Mouse (Mus musculus): ENCODE measurements around the gene Ppp5c. TPM values are rescaled to one million over a fixed set of nuclear protein-coding genes. Genes with fewer than 3 reads are reported as not detected.
A peak's percentile ranks its signal among the peaks of the same experiment; 100 is the strongest.

Ppp5c gene
- polyA plus RNA-seq, 1 experiment from 2014 or later: 108 TPM

DNA sequence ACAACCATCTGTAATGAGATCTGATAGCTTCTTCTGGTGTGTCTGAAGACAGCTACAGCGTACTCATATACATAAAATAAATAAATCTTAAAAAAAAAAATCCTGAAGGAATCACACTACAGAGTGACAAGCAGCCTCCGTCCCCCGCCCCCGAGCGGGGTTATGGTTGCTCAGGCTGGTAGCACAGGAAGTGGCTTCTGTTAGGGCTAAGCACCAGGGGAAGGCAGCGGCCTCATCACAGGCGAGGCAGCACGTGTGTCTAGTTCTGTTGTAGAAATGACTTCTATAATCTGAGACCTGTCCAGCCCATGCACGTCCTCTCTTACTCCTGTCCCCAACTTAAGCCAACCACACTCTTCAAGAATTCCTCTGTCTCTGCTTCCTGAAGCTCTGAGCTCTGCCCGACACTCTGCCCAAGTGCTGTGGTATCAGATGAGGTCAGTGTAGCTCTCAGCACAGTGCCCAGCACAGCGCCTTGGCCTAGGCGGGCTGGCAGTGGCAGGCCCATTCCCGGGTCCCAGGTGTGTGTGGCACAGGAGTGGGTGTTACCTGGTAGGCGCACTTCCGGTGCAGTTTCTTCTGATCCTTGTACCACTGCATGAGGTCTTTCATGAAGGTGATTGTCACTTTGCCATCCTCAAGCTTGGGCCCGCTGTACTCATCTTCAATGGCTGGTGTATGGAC is 18.3 kb downstream of the Ppp5c start:
- DNase-seq (ENCODE audit: low spot score, missing footprints) (no peak), ATAC-seq (ENCODE audit: low FRiP score) (no peak)
- Histone ChIP-seq H3K9ac (ENCODE audit: low read length) (no peak overlapping the region), H3K4me3 (ENCODE audit: low read depth, low read length) (no peak overlapping the region), H3K27me3 (ENCODE audit: control insufficient read depth, insufficient read depth, low read length) (no peaks in the 10 kb centered on the region), H3K27ac (ENCODE audit: low read depth, low read length) (no peak overlapping the region), H3K4me1 (ENCODE audit: control insufficient read depth, insufficient read depth, low read length) (no peaks in the 10 kb centered on the region), H3K4me2 (no peak overlapping the region), H3K36me3 (ENCODE audit: control insufficient read depth, insufficient read depth, low read length) (peaks cover 59% of the 10 kb centered on the region), H3K9me3 (ENCODE audit: control insufficient read depth, low read length) (no peaks in the 10 kb centered on the region)
- 94% methylated on average over 16 of the region's 16 CpGs for WGBS

DNA sequence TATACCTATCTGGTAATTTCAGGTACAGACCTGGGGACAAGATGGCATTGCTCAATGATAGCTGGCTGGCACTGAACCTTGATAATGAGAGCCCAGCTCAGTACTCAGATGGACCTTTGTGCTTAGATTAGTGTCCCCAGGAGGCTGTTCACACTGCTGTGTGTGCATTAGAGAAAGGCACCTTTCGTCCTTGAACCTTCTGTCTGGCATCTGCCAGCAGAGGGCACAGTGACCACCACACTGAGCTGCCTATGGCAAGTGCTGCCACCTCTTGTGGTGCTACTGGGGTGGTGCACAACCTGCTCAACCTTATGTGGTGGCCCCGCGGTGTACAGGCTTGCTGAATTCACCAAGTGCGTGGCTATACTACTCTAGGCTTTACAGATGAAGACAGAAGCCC is 20.4 kb downstream of the Ppp5c start:
- no peak overlapping the region for H3K27ac ChIP-seq (ENCODE audit: low read depth, low read length)
- H3K4me2 ChIP-seq: no peak overlapping the region
- ATAC-seq (ENCODE audit: low FRiP score) (no peak), DNase-seq (ENCODE audit: low spot score, missing footprints) (no peak)
- 88% methylated on average over 4 of the region's 4 CpGs for WGBS
- no peak overlapping the region for H3K4me3 ChIP-seq (ENCODE audit: low read depth, low read length)
- no peaks in the 10 kb centered on the region for H3K4me1 ChIP-seq (ENCODE audit: control insufficient read depth, insufficient read depth, low read length)
- H3K36me3 ChIP-seq (ENCODE audit: control insufficient read depth, insufficient read depth, low read length): peaks cover 43% of the 10 kb centered on the region
- H3K27me3 ChIP-seq (ENCODE audit: control insufficient read depth, insufficient read depth, low read length): no peaks in the 10 kb centered on the region
- no peak overlapping the region for H3K9ac ChIP-seq (ENCODE audit: low read length)
- H3K9me3 ChIP-seq (ENCODE audit: control insufficient read depth, low read length): no peaks in the 10 kb centered on the region

DNA sequence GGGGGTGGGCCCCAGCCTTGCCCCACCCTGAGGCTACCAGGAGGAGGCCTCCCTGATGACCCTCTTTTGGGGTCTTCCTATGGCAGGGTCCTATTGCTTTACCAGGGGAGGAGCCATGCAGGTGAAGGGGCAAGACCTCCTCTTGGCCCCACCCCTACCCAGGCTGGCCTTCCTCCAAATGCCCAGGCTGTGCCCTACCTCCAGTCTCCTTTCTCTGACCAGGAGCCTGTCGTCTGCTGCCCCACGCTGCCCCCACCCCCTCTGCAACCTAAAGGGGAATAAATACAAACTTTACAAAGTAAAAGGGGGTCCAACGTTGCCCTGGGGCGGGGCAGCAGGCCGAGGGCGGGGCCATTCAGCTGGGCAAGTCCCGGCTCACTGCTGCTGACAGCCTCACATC is 23.0 kb downstream of the Ppp5c start:
- no peak overlapping the region for H3K4me2 ChIP-seq
- H3K9me3 ChIP-seq (ENCODE audit: control insufficient read depth, low read length): no peaks in the 10 kb centered on the region
- no peak overlapping the region for H3K27ac ChIP-seq (ENCODE audit: low read depth, low read length)
- no peak for DNase-seq (ENCODE audit: low spot score, missing footprints)
- WGBS: 91% methylated on average over 7 of the region's 7 CpGs
- peaks cover 30% of the 10 kb centered on the region for H3K36me3 ChIP-seq (ENCODE audit: control insufficient read depth, insufficient read depth, low read length)
- no peak overlapping the region for H3K4me3 ChIP-seq (ENCODE audit: low read depth, low read length)
- no peaks in the 10 kb centered on the region for H3K4me1 ChIP-seq (ENCODE audit: control insufficient read depth, insufficient read depth, low read length)
- H3K9ac ChIP-seq (ENCODE audit: low read length): no peak overlapping the region
- ATAC-seq (ENCODE audit: low FRiP score): no peak
- H3K27me3 ChIP-seq (ENCODE audit: control insufficient read depth, insufficient read depth, low read length): no peaks in the 10 kb centered on the region

DNA sequence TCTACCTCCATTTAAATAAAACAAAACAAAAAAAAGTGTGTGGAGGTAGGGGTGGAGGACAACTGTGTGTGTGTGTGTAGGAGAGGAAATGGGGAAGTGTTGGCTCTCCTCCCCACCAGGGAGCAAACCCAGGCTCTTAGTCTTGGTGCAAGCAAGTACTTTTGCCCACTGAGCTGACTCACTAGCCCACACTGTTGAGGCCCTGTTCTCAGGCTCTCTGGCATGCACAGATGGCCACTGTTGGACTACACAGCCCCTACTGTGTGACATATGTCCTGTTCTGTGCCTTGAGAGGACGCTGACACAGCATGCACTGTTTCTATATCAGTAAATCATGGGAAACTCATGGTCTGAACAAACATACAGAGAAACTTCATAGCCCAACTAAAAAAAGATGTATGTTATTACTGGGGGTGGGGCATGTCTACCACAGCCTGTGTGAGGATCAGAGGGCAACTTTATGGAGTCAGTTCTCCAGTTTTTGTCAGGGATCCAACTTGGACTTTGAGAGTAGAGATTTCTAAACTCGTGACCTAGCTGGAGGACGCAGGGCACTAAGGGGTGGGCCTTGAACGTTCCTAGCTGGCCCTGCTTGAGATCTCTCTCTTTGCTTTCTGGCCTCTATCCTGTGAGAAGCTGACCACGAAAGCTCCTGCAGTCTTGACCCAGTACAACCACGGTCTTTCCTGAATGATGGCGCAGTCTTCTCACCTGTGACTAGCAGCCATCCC is 24.3 kb downstream of the Ppp5c start:
- peaks cover 27% of the 10 kb centered on the region for H3K36me3 ChIP-seq (ENCODE audit: control insufficient read depth, insufficient read depth, low read length)
- 80% methylated on average over 7 of the region's 7 CpGs for WGBS
- H3K4me1 ChIP-seq (ENCODE audit: control insufficient read depth, insufficient read depth, low read length): no peaks in the 10 kb centered on the region
- H3K9me3 ChIP-seq (ENCODE audit: control insufficient read depth, low read length): no peaks in the 10 kb centered on the region
- H3K9ac ChIP-seq (ENCODE audit: low read length): no peak overlapping the region
- ATAC-seq (ENCODE audit: low FRiP score): no peak
- no peak for DNase-seq (ENCODE audit: low spot score, missing footprints)
- no peak overlapping the region for H3K27ac ChIP-seq (ENCODE audit: low read depth, low read length)
- no peaks in the 10 kb centered on the region for H3K27me3 ChIP-seq (ENCODE audit: control insufficient read depth, insufficient read depth, low read length)
- no peak overlapping the region for H3K4me3 ChIP-seq (ENCODE audit: low read depth, low read length)
- no peak overlapping the region for H3K4me2 ChIP-seq

DNA sequence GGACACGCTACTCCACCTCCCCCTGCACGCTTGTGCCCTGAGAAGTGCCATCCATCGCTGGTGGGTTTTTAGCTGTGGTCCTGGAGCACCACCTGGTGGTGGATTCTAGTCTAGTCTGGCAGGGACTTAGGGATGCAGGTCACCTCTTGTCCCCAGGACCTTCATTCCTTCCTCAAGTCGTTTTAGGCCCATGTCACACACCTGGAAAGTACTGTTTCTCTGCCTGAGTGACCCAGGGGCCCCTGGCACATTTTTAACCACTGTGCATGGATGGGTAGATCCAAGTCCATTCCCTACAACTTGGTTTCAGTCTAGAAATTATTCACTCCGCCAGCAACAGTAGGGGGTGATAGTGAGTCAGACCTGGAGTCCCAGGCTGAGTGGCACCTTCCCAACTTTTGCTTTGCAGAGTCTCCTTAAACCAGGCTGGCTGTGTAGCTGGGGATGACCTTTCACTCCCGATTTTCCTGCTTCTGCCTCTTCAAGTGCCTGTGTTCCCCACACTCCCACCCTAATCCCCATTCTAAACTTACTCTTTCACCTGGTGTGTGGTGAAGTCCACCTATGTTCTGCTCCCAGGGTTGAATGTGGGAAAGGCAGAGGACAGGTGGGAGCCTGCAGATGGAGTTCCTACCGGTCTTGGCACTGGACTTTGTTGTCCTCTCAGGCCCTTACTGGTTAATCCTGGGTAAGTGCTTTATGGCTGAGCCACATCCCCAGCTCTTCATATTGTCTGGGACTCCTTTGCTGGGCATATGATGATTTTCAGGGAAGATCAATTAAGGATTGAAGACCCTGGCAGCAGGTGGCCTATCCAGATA is 25.1 kb downstream of the Ppp5c start:
- no peaks in the 10 kb centered on the region for H3K27me3 ChIP-seq (ENCODE audit: control insufficient read depth, insufficient read depth, low read length)
- peak; percentile 99 for DNase-seq (ENCODE audit: low spot score, missing footprints)
- ATAC-seq (ENCODE audit: low FRiP score): peak; percentile 73
- 16% methylated on average over 7 of the region's 7 CpGs for WGBS
- H3K9ac ChIP-seq (ENCODE audit: low read length): no peak overlapping the region
- no peak overlapping the region for H3K4me3 ChIP-seq (ENCODE audit: low read depth, low read length)
- H3K4me1 ChIP-seq (ENCODE audit: control insufficient read depth, insufficient read depth, low read length): no peaks in the 10 kb centered on the region
- no peak overlapping the region for H3K27ac ChIP-seq (ENCODE audit: low read depth, low read length)
- H3K9me3 ChIP-seq (ENCODE audit: control insufficient read depth, low read length): no peaks in the 10 kb centered on the region
- H3K36me3 ChIP-seq (ENCODE audit: control insufficient read depth, insufficient read depth, low read length): peaks cover 25% of the 10 kb centered on the region
- H3K4me2 ChIP-seq: no peak overlapping the region

DNA sequence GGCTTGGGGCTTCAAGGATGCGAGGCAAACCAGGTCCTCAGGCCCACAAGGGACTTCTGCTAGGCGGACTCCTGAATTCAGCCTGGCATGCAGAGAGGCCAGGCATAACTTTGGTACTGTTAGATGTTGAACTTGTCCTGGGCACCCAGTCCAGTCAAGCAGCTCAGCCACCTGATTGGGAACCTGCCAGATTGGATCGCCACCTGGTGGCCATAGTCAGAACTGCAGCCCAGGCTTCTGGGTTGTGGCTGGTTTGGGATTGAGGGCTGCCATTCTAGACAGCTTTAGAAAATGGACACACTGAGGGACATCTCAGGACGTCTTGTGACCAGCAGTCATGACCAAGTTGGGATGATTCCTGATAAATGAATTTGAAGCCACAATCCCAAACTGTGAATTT is 28.1 kb downstream of the Ppp5c start:
- 25% methylated on average over 4 of the region's 4 CpGs for WGBS
- Histone ChIP-seq H3K27me3 (ENCODE audit: control insufficient read depth, insufficient read depth, low read length) (no peaks in the 10 kb centered on the region), H3K9me3 (ENCODE audit: control insufficient read depth, low read length) (no peaks in the 10 kb centered on the region), H3K27ac (ENCODE audit: low read depth, low read length) (no peak overlapping the region), H3K4me2 (no peak overlapping the region), H3K36me3 (ENCODE audit: control insufficient read depth, insufficient read depth, low read length) (peaks cover 11% of the 10 kb centered on the region), H3K4me3 (ENCODE audit: low read depth, low read length) (no peak overlapping the region), H3K9ac (ENCODE audit: low read length) (no peak overlapping the region), H3K4me1 (ENCODE audit: control insufficient read depth, insufficient read depth, low read length) (peaks cover 13% of the 10 kb centered on the region)
- ATAC-seq (ENCODE audit: low FRiP score): peak; percentile 28
- peak; percentile 99 for DNase-seq (ENCODE audit: low spot score, missing footprints)

DNA sequence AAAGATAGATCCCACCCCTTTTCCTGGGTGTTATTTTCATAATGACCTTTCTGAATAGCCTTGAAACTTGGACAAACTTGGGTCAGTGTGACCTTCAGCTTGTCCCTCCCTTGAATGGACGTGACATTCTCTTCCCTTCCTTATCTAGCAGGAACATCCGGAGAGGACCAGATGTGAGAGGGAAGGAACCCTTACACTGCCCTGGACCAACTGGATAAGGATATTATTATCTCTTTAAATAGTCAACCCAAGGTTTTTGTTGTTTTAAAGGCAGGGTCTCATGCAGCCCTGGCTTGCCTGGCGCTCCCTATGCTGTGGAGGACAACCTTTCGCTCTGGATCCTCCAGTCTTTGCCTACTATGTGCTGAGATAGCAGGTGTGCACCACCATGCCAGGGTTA is 28.5 kb downstream of the Ppp5c start:
- H3K4me2 ChIP-seq: no peak overlapping the region
- peaks cover 17% of the 10 kb centered on the region for H3K4me1 ChIP-seq (ENCODE audit: control insufficient read depth, insufficient read depth, low read length)
- no peak overlapping the region for H3K4me3 ChIP-seq (ENCODE audit: low read depth, low read length)
- peaks cover 8% of the 10 kb centered on the region; the same call in 1 of the 2 replicates for H3K36me3 ChIP-seq (ENCODE audit: control insufficient read depth, insufficient read depth, low read length)
- WGBS: 70% methylated on average over 4 of the region's 4 CpGs
- H3K27ac ChIP-seq (ENCODE audit: low read depth, low read length): no peak overlapping the region
- H3K9me3 ChIP-seq (ENCODE audit: control insufficient read depth, low read length): no peaks in the 10 kb centered on the region
- DNase-seq (ENCODE audit: low spot score, missing footprints): no peak
- no peak; the same call in 1 of the 2 replicates for ATAC-seq (ENCODE audit: low FRiP score)
- H3K27me3 ChIP-seq (ENCODE audit: control insufficient read depth, insufficient read depth, low read length): no peaks in the 10 kb centered on the region
- no peak overlapping the region for H3K9ac ChIP-seq (ENCODE audit: low read length)

DNA sequence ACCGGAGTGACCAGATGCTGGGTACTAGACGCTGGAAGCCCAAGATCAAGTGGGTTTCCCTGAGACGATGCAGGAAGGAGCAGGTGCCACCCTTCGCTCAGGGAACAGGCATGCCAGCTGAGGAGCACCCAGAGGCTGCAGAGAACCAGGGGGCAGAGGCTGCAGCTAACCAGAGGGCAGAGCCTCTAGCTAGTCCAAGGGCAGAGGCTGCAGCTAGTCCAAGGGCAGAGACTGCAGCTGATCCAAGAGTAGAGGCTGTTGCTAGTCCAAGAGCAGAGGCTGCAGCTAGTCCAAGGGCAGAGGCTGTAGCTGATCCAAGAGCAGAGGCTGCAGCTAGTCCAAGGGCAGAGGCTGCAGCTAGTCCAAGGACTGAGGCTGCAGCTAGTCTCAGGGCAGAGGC is 32.4 kb downstream of the Ppp5c start:
- Histone ChIP-seq H3K9me3 (ENCODE audit: control insufficient read depth, low read length) (no peaks in the 10 kb centered on the region), H3K4me2 (peak overlapping the region; percentile 73), H3K36me3 (ENCODE audit: control insufficient read depth, insufficient read depth, low read length) (peaks cover 5% of the 10 kb centered on the region; the same call in 1 of the 2 replicates), H3K9ac (ENCODE audit: low read length) (peak overlapping the region; percentile 82; the same call in 1 of the 2 replicates), H3K27me3 (ENCODE audit: control insufficient read depth, insufficient read depth, low read length) (no peaks in the 10 kb centered on the region), H3K27ac (ENCODE audit: low read depth, low read length) (no peak overlapping the region), H3K4me1 (ENCODE audit: control insufficient read depth, insufficient read depth, low read length) (peaks cover 37% of the 10 kb centered on the region), H3K4me3 (ENCODE audit: low read depth, low read length) (peak overlapping the region; percentile 46; the same call in 1 of the 2 replicates)
- ATAC-seq (ENCODE audit: low FRiP score): no peak
- 94% methylated on average over 4 of the region's 4 CpGs for WGBS
- DNase-seq (ENCODE audit: low spot score, missing footprints): no peak

DNA sequence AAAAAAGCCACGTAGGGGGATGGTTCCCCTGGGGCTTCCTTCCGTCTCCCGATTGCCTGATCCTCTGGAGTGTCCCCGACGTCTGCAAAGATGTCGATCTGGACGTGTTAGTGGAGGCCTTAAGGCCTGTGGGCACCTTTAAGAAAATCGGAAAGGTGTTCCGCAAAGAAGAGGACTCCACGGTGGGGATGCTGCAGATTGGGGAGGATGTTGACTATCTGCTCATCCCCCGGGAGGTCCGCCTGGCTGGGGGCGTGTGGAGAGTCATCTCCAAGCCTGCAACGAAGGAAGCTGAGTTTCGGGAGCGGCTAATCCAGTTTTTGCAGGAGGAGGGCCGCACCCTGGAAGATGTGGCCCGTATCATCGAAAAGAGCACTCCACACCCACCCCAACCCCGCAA is 33.3 kb downstream of the Ppp5c start:
- 5% methylated on average over 20 of the region's 20 CpGs for WGBS
- H3K4me1 ChIP-seq (ENCODE audit: control insufficient read depth, insufficient read depth, low read length): peaks cover 39% of the 10 kb centered on the region
- H3K27ac ChIP-seq (ENCODE audit: low read depth, low read length): no peak overlapping the region

More for the DNA sequence above, 33.3 kb downstream of the Ppp5c start:
- Histone ChIP-seq H3K4me3 (ENCODE audit: low read depth, low read length) (peak overlapping the region; percentile 46), H3K9ac (ENCODE audit: low read length) (peak overlapping the region; percentile 82), H3K27me3 (ENCODE audit: control insufficient read depth, insufficient read depth, low read length) (no peaks in the 10 kb centered on the region), H3K36me3 (ENCODE audit: control insufficient read depth, insufficient read depth, low read length) (peaks cover 5% of the 10 kb centered on the region; the same call in 1 of the 2 replicates), H3K4me2 (peak overlapping the region; percentile 73), H3K9me3 (ENCODE audit: control insufficient read depth, low read length) (no peaks in the 10 kb centered on the region)
- ATAC-seq (ENCODE audit: low FRiP score): no peak
- no peak for DNase-seq (ENCODE audit: low spot score, missing footprints)

All from midbrain, embryonic 11.5 days (tissue).